Mouse (Mus musculus): ENCODE results near the gene Cmtm1.
A peak's percentile ranks its signal among the peaks of the same experiment; 100 is the strongest.
"Not testable (repeated sequence)": the region's sequence is repeated elsewhere in the genome, so short reads cannot be mapped to it uniquely, and the experiment has no call there.

Gene Cmtm1

DNA sequence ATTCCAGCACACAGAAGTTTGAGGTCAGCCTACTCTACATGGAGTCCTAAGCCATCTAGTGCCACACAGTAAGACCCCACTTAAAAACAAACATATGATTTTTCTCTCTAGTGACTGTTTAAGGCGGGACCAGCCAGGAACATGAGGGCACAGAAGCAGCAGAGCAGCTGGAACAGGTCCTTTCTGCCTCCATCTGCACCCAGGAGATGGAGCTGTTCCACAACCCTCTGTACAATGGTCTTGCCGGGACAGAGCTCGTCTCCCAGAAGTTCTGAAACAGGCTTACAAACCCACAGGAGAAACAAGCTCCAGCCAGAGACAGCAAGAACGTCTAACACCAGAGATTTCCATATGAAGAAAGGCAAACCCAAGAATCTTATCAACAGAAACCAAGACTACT, 3.4 kb upstream of the Cmtm1 start:
- DNase-seq = no peak

DNA sequence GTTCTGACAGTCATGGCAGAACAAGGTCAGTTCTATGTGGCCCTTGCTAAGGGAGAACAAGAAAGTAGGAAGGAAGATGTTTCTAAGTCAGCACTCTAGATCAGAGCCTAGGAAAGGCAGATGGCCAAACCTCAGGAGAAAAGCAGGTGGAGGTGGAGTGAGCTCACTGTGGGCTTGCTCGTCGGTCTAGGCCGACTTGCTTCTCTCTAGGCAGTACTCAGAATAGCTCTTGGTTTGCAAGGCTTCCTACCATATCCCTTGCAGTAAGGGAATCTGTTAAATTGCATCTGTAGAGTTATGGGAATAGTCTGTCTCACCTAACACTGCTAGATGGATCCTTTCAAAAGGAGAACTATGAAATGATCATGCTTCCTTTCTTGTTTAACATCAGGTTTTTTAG, 2.1 kb upstream of the Cmtm1 start:
- not testable (repeated sequence) for DNase-seq

DNA sequence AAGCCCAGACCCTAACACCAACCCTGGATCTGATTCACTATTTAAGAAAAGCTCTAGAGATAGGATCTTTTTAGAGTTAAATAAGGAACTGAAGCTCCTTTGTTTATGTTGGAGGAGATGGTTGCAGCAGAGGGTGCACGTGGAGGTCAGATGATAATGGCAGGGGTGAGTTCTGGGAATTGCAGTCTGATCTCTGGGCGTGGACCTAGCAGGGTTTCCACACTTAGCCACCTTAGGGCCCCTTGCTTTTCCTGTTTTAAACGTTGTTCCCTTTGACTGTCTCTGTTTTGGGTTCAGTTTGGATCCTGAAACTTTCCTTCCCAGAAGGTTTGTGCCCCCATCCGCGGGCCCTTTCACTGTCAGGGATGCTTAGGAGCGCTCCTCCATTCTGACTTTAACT, 1.6 kb downstream of the Cmtm1 start:
- not testable (repeated sequence) for DNase-seq

DNA sequence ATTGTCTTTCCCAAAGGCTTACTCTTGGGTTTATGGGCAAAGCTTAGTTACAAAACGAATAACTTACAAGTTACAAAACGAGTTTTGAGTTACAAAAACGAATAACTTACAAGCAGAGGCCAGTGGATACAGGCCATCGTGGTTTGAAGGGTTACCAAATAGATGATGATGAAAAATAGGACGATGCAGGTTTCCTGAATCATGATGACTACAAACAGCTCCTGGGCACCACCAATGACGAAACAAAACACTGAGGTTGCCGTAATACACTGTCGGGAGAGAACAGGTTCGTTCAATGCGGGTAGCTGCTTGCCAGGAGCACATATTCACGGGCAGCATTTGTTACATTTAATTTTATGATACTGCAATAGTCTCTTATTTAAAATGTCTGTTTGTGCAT, 5.0 kb downstream of the Cmtm1 start:
- DNase-seq = no peak

DNA sequence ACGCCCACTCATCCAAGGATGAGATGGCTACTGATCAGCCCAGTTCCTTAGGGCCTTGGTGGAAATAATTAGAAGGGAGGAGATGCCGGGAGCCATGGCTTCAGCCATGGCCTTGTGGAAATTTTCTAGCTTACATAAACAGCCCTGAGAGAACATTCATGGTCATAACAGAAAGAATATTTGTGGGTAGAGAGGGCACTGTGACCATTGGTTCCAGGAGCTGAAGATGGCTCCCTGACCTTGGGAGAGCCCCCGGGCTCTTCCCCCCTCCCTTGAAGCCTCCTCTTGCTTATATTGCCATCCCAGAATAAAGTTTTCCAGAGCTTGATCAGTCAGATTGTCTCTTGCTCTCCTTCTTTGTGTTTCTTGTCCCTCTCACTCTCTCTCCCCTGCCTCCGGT, 7.4 kb downstream of the Cmtm1 start:
- not testable (repeated sequence) for DNase-seq

DNA sequence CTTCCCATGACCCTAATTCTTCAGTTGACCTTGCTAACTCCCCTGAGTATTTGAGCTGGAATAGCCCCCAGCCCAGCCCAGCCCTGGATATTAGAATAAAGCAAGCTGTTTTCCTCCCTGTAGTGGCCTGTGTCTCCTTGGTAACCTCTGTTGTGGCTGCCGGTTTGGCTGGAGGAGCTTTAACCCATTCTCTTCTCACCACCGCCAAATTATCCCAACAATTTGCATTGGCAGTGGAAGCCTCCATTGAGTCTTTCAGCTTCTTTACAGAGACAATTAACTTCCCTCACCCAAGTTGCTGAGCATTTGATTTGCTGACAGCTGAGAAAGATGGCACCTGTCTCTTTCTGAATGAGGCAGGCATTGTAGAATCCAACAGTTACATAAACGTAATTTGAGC, 8.4 kb downstream of the Cmtm1 start:
- DNase-seq = not testable (repeated sequence)

DNA sequence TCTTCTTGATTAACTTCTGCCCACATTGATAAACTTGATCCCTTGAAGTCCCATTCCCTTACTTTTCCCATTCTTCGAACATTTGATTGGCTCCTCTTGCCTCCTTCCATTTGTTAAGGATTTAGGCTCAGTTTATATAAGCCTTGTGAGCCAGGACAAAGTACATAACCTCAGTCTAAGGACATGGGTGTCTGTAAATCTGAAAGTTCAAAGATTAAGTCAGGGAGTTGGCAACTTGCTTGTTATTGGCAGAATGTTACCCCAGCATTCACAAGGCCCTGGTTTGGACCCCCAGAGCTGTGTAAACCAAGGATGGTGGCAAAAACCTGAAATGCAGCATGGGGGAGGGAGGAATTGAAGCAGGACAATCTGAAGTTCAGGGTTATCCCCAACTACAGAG, 15.5 kb downstream of the Cmtm1 start:
- no peak for DNase-seq

DNA sequence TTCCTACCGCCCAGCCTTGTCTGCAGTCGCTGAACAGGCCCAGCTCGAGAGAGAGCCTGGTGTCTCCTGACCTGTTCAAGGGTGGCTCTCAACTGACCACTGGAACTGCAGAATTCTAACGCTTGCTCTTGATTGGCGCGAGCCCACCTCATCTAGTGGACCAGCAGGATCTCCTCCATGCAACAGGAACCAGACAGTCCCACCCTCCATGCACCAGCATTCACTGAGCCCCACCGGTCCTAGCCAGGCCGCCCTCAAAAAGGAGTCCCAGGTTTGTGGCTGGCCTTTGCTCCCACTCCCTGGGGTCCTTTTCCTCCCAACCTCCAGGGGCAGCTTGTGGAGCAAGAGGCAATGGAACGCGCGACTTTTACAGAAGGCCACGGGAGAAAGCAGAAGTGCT, 16.9 kb downstream of the Cmtm1 start, which contains the start of gene Cmtm2a:
Gene Cmtm2a, minus strand, starts transcription at position 101 of the 400 bp plus-strand sequence.
- DNase-seq = not testable (repeated sequence)

DNA sequence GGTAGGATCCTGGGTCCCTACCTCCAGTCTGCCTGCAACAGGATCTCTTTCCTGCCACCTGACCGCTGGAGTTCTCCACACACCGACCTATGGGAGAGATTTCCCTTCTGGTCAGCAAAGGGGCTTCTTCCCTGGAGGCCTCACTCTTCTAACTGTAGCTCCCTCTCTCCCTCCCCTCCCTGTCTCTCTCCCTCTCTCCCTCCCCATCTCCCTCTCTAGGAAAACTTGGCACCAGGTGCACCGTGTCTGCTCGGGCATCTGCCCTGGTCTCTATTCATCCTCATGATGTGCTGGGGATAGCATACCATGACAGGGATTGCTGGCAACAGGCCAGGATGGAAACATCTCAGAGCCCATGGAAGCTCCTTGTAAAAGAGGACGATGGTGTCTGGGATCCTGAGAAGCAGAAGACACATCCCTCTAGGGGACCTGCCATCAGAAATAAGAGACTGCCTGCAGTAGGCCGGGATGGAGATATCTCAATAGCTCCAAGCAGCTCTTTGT, 41.0 kb downstream of the Cmtm1 start:
- no peak for DNase-seq

DNA sequence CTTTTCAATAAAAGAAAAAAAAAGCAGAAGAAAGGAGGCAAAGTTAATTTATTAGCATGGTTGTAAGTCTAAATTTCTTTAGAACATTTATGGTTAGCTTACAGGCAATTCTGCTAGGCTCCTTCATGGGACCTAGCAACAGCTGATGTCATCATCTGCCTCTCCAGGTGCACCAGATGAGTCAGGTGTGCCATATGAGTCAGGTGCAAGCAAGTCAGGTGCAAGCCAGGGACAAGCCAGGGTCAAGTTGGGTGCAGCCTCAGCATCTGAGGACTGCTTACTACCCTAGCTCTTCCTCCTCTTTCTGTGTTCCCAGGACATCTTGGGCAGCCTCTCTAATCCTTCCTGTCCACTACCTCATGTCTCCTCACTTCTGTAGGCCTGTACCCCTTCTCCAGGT, 41.6 kb downstream of the Cmtm1 start:
- no peak for DNase-seq

DNA sequence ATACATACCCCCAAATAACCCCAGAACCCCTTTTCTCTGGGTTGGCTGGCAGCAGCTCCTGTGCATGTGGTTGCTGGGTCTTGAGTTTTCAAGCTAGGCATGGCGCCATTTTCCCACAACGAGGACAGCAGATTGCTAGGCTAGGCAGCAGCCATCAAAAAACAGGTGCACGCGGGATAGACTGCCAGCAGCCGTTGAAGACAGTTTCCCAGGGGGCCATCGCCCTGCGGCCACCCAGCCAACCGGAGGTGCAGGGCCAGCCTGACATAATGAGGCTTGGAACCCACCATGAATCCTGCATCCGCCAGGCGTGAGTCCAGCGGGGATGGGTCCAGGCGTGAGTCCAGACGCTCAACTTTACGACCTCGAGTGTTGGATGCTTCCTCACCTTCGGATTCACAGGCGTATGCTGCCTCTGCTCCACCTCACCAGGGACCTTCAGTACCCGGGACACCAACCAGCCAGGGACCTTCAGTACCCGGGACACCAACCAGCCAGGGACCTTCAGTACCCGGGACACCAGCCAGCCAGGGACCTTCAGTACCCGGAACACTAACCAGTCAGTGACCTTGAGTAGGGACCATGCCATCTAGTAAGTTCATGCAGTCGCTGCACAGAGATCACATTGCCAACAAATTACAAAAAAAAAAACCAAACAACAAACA, 45.5 kb downstream of the Cmtm1 start:
- DNase-seq = not testable (repeated sequence)

DNA sequence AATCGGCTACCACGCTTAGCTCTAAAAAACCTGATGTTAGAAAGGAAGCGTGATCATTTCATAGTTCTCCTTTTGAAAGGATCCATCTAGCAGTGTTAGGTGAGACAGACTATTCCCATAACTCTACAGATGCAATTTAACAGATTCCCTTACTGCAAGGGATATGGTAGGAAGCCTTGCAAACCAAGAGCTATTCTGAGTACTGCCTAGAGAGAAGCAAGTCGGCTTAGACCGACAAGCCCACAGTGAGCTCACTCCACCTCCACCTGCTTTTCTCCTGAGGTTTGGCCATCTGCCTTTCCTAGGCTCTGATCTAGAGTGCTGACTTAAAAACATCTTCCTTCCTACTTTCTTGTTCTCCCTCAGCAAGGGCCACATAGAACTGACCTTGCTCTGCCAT, 48.1 kb downstream of the Cmtm1 start:
- DNase-seq = not testable (repeated sequence)

DNA sequence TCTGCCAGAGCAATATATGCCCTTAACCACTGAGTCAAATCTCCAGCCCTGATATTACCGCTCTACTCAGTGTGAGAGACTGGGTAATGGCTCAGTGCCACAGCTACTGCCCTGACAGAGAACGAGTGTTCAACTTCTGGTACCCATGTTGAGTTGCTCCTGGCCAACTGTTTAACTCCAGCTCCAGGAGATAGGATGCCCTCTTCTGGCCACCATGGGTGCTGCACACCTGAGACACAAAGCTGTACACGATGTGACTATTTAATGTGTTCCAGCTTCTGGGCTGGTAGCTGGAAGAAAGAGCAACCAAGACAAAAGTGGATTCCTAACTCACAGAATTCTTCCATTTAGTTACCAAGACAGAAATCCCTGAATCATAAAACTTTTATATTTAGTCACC, 56.9 kb downstream of the Cmtm1 start:
- DNase-seq = peak; percentile 22

DNA sequence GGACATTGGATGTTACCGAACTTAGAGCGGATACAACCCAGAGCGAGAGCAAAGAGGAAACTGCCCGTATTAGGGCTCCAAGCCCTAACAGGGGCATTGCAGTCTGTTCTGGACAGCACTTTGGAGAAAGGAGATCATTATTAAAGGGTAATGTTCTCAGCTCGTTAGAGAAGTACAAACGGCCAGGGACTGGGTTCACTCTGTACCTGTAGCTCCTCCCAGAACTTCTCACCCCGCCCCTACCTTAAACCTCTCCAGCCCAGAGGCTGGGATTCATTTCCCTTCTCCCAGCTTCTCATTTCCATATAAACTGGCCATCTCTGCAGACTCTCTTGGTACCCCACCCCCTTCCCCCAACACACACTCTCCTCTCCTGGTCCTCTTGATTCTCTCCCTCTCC, 58.5 kb downstream of the Cmtm1 start:
- no peak for DNase-seq

DNA sequence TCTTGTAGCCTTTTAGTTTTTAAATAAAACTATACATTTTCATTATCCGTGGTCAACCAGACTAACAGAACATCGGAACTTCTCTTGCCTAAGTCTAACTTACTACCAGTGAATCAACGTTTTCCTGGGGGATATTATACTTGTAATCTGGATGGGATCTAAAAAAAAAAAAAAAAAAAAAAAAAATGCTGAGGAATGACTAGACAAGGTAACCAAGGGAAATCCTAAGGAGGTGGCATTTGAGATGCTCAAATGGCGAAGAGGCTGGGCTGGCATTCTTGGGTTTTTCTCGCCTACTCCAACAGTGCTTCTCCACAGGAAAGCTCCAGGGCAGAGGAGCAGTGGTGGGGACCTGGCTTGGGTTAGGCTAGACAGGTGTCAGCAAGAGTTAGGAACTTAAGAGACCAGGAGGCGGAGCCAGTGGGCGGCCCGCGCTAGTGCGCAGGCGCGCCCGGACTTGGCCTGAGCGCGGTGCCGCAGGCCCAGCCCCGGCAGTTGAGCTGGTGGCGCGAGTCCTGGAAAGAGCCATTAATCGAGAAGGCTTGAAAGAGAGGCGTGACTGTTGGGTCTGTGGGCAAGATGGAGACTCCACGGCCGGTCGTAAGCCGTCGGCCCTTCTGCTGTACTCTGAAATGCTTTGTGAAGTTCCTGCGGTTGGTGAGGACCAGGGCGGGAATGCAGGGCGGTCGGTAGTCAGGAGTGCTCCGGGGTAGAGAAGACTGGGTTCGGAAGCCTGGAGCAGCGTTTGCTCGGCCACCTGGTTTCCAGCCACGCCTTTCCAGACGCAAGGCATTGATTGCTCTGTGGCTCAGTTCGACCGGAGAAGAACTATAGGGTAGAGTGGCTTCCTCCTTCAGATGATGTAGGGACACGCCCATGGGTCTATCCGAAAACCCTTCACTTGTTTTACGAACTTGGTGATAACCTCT, 59.2 kb downstream of the Cmtm1 start, which contains the start of gene Cklf:
Gene Cklf, plus strand, starts transcription at position 423 of the 929 bp plus-strand sequence.
- DNase-seq = peak; percentile 66

DNA sequence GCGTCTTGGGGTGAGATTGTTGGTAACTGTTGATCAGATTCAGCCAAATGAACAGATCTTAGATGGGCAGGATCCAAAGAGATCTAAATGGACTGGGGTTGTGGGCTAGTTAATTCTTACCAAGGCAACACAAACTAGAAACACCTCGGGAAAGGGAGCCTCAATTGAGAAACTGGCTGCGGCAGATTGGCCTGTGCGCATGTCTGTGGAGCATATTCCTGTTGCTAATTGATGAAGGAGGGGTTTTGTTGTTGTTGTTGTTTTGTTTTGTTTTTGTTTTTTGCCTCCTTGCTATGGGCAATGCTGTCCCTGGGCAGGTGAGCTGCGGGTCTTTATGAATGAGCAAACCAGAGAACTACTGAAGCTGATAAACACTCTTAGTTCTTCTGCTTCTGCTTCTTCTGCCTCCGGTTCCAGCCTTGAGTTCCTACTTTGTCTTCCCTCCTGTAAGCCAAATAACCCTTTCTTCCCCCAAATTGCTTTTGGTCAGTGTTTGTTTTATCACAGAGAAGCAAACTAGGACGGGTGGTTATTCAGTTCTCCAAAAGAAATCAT, 60.4 kb downstream of the Cmtm1 start:
- DNase-seq = no peak

DNA sequence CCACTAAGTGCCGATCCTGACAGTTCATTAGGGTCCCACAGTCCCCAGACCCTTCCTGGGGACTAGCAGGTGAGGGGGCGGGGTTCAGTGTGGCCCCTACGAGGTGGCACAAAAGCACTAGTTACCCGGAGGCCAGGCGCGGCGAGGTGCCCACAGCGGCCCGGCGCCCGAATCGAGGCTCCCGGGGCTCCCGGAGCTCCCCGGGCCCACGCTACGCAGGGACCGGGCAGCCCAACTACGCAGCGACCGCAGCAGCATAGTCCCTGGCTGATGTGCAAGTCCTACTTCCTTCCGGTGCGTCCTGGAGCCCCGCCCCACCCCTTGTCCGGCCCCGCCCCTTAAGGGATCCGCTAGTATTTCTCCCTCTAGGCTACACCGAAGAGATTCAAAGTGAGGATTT, 61.7 kb downstream of the Cmtm1 start, which contains the start of gene Tk2:
Gene Tk2, minus strand, starts transcription at position 283 of the 400 bp plus-strand sequence.
- DNase-seq = peak; percentile 80

DNA sequence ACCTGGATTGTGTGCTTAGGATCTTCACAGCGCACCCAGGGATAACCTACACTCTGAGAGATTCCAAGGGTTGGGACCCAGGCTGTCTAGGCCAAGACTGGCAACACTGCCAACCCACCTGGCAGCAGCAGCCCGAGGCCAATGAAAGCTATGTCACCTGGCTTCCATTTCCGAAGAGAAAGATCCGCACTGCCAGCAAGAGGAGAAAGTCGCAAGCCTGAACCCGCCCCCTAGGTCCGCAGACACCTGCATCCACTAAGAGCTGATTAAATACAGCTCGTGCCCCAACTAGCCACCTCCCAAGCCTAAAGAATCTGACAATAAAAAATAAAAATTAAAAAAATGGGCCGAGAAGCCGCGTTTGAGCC, 62.1 kb downstream of the Cmtm1 start:
- DNase-seq = no peak

DNA sequence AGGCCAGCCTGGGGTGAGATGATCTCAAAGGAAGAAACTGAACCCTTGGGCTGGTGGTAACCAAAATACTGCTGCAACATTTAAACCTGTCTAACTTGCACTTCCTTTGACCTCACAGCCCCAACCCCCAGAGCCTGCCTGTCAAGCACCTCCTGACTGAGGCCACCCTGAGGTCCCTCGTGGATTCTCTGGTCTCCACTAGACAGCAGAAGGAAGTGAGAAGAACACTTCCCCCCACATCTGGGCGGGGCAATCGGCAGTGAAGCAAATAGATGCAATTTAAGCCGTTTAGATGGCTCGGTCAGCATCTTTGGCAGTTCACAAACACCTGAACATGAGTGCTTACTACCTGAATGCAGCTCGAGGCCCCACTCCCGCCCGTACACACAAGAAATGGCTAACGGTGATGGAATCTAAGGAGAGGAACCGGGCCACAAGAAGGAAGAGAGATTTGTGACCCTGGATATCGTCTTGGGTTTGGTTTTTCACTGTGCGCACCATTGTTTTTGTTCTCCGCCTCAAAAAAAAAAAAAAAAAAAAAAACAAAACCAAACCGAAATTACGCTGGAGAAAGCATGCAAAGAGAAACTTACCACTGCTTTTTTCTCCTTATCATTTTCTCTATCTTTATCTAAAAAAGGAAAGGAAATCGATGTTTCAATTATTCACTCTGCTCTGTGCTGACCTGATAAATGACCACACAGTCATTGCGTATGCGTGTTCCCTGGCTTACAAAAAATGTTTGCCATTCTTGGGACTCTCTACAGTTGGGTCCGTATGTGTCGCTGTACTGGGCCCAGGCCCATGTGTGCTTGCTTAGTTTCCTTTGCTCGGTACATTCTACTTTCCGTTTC, 62.7 kb downstream of the Cmtm1 start:
- DNase-seq = no peak

DNA sequence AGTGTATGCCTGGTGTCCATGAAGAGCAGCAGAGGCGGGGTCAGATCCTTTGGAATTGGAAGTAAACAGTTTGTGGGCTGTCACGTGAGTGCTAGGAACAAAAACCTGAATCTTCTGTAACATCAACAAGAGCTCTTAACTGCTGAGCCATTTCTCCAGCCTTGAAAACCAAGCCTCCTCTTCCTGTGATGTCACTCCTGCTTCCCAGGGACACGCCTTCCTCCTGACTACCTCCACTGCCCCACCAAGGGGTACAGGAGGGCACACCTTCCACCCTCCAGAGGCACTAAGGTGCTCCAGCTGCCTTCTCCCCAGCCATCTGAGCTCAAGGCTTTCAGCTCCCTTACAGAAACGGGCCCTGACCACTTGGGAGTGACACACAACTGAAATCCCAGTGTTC, 63.3 kb downstream of the Cmtm1 start:
- DNase-seq = no peak

Data from right cerebral cortex, postnatal 14 days (tissue).